Mouse (Mus musculus): ENCODE measurements around the gene Cenpe.

- TF ChIP-seq POLR2A (IDR thresholded peaks at IDR 0.05; ENCODE audit: control insufficient read depth, extremely low read depth, insufficient read depth, low read length, poor library complexity): no peak
- no peak for TF ChIP-seq CTCF (IDR thresholded peaks at IDR 0.05; ENCODE audit: borderline replicate concordance, control insufficient read depth, extremely low read depth, insufficient read depth, low read length, poor library complexity)
Measured at GRCm38 (mm10) chr3:135212658-135213350, 467 bp downstream of the Cenpe start.

Measured in thymus, adult 2 months (tissue).